Mouse (Mus musculus): ENCODE measurements around the gene Olfr814.
"Not testable (repeated sequence)": the region's sequence is repeated elsewhere in the genome, so short reads cannot be mapped to it uniquely, and the experiment has no call there.

Gene Olfr814

DNA sequence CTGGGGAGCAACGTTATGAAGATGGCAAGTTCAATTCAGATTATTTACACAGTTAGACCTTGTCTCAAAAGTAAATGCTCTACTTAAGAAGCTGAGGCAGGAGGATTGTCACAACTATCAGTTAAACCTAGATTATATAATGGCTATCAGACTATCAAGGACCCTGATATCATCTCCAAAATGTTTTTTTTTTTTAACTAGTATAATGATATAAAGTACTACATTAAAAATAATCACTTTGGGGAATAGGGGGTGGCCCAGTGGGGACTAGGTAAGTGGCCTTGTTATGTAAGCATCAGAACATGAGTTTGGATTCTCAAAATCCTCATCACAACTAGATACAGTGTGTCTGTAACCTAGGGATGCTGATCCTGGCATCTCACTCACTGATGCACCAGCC, at the start of gene Olfr814:
Gene Olfr814 (minus strand): TSS at position 101 of the 400 bp plus-strand sequence.
- in situ Hi-C loops (cut with MboI), result not testable (repeated sequence)

DNA sequence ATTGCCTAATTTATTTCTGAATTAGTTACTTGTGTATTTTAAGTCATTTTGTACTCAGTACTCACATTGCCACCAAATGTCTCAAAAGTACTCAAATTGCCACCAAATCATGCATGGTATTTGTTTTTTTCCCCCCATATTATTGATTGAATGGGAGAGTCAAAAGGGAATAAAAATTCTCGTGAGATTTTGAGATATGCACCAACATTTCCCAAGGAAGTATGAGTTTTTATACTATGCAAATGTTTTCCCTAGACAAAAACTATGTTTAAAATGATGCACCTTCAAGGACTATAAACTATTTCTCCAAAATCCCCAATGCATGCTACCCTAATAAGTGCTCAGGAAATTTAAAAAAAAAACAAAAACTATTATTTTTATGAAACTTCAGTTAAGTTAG, 35.8 kb upstream of the Olfr814 start, which contains the start of gene Olfr816:
Gene Olfr816 (minus strand): TSS at position 101 of the 400 bp plus-strand sequence.
- in situ Hi-C loops (cut with MboI), result no loop called here

DNA sequence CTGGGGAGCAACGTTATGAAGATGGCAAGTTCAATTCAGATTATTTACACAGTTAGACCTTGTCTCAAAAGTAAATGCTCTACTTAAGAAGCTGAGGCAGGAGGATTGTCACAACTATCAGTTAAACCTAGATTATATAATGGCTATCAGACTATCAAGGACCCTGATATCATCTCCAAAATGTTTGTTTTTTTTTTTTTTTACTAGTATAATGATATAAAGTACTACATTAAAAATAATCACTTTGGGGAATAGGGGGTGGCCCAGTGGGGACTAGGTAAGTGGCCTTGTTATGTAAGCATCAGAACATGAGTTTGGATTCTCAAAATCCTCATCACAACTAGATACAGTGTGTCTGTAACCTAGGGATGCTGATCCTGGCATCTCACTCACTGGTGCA, 26.1 kb upstream of the Olfr814 start, which contains the start of gene Olfr815:
Gene Olfr815 (minus strand): TSS at position 101 of the 400 bp plus-strand sequence.
- in situ Hi-C loops (cut with MboI), result not testable (repeated sequence)

DNA sequence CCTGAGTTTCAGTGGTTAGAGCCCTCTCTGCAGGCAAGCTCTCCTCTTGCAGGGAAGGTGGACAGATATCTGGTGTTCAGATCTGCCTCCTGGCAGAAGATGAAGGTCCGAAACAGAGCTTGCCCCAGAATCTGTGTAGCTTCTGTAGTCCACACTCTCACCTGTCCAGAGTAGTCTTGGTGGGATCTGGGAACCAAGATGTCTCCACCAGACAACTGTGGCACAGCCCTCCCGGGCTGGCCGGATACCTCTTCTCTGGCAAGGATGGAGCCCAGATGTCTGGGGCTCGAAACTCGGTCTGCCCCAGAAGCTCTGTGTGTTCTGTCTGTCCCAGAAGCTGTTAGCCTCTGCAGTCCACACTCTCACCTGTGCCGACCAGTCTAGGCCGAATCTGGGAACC, 6.3 kb upstream of the Olfr814 start:
- in situ Hi-C loops (cut with MboI), result no loop called here

DNA sequence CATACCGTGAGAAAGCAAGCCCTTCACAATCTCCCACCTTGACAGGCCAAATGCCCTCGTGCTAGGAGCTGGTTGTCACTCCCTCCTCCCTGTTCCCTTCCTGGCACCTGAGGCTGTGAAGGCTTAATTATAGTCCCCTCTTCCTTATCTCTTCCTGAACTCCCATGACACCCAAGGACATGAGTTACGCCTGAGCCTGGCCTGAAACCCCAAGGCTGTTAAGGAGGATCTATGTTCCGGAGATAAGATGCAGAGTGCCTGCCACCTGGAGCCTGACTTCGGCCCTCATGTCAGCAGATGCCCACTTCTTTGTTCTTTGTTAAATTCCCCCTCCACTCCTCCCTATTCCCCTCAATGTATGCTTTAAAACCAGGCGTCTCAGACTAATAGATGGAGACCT, 5.8 kb upstream of the Olfr814 start:
- in situ Hi-C loops (cut with MboI), result not testable (repeated sequence)

DNA sequence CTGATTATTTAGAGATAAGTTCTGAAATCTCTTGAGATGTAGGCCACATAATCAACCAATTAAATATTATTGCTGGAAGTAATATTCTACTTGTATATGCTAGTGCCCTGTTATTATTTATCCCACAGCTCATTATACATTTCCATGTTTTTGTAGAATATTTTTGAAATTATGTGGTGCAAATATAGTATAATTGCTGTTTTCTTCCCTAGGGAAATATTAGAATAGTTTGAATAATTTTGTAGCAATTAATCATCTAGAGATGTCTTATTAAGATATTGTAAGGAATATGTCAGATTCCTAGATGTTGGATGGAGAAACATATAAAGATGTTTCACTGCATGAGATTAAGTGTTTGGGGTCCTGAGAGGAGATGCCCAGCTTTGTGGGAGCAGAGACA, 24.6 kb downstream of the Olfr814 start, which contains the start of gene Olfr813:
Gene Olfr813 (plus strand): TSS at position 301 of the 400 bp plus-strand sequence.
- in situ Hi-C loops (cut with MboI), result no loop called here

DNA sequence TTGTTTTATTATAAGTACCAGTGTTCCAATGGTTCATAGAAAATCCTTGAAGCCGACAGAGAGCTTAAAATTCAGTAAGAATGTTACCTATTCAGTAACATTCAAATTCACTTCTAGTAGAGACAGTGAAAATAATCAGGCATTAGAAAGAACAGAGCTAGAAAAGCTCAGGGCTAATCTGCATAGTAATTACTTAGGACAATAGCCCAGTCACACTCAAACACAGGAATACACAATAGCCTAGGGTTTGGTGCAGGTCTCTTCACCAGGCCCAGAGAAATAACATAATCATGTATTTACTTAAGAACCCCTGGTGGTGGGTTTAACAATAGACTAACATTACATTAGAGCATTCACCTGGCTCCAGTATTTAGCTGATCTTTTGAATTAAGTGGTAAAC, 32.3 kb downstream of the Olfr814 start:
- in situ Hi-C loops (cut with MboI), result no loop called here

DNA sequence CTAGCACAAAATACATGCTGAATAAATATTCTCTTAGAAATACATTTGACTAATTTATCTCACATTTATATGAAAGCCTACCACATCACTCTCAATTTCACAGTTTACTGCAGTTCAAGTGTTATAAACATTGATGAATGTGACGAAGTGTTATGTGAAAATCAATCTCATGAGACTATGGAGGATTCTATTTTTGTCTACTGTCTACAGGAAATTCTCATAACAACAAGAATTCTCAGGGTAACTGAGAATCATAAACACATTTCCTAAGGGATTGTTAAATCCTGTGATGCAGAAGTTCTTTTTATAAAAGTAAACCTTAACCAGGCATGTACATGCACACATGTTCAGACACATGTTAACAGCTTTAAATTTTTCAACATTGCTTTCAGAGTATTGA, 33.7 kb downstream of the Olfr814 start, which contains the start of gene Olfr812:
Gene Olfr812 (minus strand): TSS at position 101 of the 400 bp plus-strand sequence.
- in situ Hi-C loops (cut with MboI), result no loop called here
